Mouse (Mus musculus) liver, embryonic 16.5 days (tissue): ENCODE results near the gene Scp2d1. TPM values are rescaled to one million over a fixed set of nuclear protein-coding genes. Genes with fewer than 3 reads are reported as not detected.
"Not testable (repeated sequence)": the region's sequence is repeated elsewhere in the genome, so short reads cannot be mapped to it uniquely, and the experiment has no call there.

Source experiments
- ATAC-seq: fragments of 200-750 bp; cut with Nextera tagmentation; 2 replicates; pipeline ENCODE4 v1.8.0; 2017; ENCODE audit warnings: low read depth, mild to moderate bottlenecking, moderate number of reproducible peaks, moderate library complexity
- H3K27ac ChIP-seq: fragments of 300-500 bp; sonication (generic); 2 replicates; pipeline ENCODE4 v1.5.1; 2014; ENCODE audit warnings: mild to moderate bottlenecking, low read length
- H3K27me3 ChIP-seq: fragments of 300-500 bp; sonication (generic); 2 replicates; pipeline ENCODE4 v1.6.1; 2014; ENCODE audit warnings: low read depth, low read length, mixed read lengths; ENCODE audit not compliant: control insufficient read depth, insufficient read depth
- H3K36me3 ChIP-seq: fragments of 300-500 bp; sonication (generic); 2 replicates; pipeline ENCODE4 v1.6.1; 2014; ENCODE audit warnings: mild to moderate bottlenecking; ENCODE audit not compliant: control insufficient read depth, insufficient read depth
- H3K4me1 ChIP-seq: fragments of 300-500 bp; sonication (generic); 2 replicates; pipeline ENCODE4 v1.6.1; 2014; ENCODE audit warnings: low read depth, low read length, mixed read lengths; ENCODE audit not compliant: control insufficient read depth
- H3K4me2 ChIP-seq: fragments of 300-500 bp; sonication (generic); 2 replicates; pipeline ENCODE4 v1.6.1; 2014; ENCODE audit warnings: low read depth, low read length, mixed read lengths
- H3K4me3 ChIP-seq: fragments of 300-500 bp; sonication (generic); 2 replicates; pipeline ENCODE4 v1.5.1; 2014; ENCODE audit warnings: low read depth, mild to moderate bottlenecking, low read length
- H3K9ac ChIP-seq: fragments of 300-500 bp; sonication (generic); 2 replicates; pipeline ENCODE4 v1.6.1; 2014; ENCODE audit warnings: low read depth, low read length
- H3K9me3 ChIP-seq: fragments of 300-500 bp; sonication (generic); replicated peaks from 2 replicates; pipeline ENCODE4 v1.6.1; 2016; ENCODE audit warnings: low read length; ENCODE audit not compliant: control insufficient read depth
- WGBS: fragments of 180-500 bp; shearing (Covaris S2); extraction: QIAGEN DNeasy Blood & Tissue Kit; methylation state at CpG from one replicate; pipeline ENCODE4 v1.1.7; 2014; ENCODE audit not compliant: insufficient replicate concordance; 5-methylcytosine and 5-hydroxymethylcytosine counted together
- polyA plus RNA-seq: library from polyadenylated mRNA; unstranded; fragments of >200 nt; fragmentation: Nextera tagmentation; extraction: Ambion mirVana; gene quantifications from 2 replicates; pipeline ENCODE4 v1.2.1, GENCODE M21; 2015

The Scp2d1 gene
- polyA plus RNA-seq = not detected in 2 replicates

DNA sequence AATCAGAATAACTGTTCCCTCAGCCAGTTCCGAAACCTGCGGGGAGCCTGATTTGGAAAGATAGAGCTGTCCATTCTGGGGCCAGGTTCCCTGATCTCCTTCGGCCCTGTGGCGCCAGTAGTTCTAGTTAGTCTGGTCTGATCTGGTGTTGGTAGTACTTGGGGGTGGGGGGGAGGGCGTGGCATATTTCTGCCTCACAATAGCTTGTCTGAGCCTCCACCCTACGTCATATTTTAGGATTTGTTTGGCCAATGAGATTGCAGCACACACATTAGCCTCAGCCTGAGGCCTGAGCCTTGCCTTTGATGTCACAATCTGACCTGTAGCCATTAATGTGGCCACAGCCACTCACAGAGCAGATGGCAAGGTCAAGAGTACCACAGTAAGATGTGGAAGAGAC, at the start of gene Scp2d1:
Scp2d1 (plus strand) TSS at position 301 of the 400 bp plus-strand sequence.
- not testable (repeated sequence) for H3K9me3 ChIP-seq, H3K4me2 ChIP-seq, H3K4me1 ChIP-seq, H3K27me3 ChIP-seq, H3K36me3 ChIP-seq, H3K4me3 ChIP-seq, H3K27ac ChIP-seq, ATAC-seq, H3K9ac ChIP-seq
- 63% methylated on average over 6 of the region's 6 CpGs for WGBS

DNA sequence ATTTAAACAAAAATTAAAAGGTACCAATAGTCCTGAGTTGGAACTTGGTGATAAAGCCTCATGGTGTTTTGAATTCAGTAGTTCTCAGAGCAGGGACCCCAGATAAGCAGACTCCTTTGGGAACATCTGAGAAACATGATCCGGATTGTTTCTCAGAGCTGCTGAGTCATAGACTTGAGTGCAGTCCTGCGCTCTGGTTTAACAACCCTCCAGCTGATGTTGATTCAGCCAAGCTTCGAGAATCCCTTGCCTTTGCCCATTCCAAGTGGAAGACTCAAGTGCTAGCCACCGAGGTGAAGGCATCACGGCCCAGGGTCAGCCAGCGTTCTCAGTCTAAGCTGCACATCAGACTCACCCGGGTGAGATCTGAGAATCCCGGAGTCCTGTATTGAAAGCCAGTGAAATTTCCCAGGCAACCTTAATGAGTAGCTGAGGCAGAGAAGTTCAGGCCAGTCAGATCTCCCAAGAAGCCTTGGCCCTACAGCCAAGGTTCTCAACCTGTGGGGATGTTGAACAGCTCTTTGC, 48.8 kb upstream of the Scp2d1 start:
- no peaks in the 10 kb centered on the region for H3K9me3 ChIP-seq
- no peaks in the 10 kb centered on the region for H3K4me1 ChIP-seq
- 65% methylated on average over 8 of the region's 8 CpGs for WGBS
- no peak overlapping the region for H3K9ac ChIP-seq
- no peak for ATAC-seq
- no peak overlapping the region for H3K27ac ChIP-seq
- no peaks in the 10 kb centered on the region for H3K27me3 ChIP-seq
- H3K4me2 ChIP-seq = no peak overlapping the region
- no peak overlapping the region for H3K4me3 ChIP-seq
- no peaks in the 10 kb centered on the region for H3K36me3 ChIP-seq

DNA sequence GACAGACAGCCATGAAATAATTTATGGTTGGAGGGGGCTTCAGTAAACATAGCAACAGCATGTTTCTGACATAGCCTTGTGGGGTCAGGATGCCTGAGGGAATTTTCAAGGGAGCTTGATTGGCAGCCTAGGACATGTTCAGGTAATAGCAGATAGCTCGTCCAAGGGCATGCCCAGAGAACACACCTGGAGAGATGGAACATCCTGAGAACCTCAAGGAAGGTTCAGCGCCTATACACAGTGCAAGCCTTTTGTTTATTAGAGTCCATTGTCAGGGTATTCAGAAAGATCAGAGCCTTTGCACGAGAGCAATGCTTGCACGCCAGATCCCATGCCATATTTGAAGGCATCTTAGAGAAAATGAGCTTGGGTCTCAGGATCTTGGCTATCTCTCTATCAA, 47.8 kb upstream of the Scp2d1 start:
- Histone ChIP-seq H3K4me3 (no peak overlapping the region), H3K4me1 (no peaks in the 10 kb centered on the region), H3K9ac (no peak overlapping the region), H3K36me3 (no peaks in the 10 kb centered on the region), H3K9me3 (no peaks in the 10 kb centered on the region), H3K27me3 (no peaks in the 10 kb centered on the region), H3K27ac (no peak overlapping the region), H3K4me2 (no peak overlapping the region)
- ATAC-seq = no peak
- 65% methylated on average over 4 of the region's 4 CpGs for WGBS

DNA sequence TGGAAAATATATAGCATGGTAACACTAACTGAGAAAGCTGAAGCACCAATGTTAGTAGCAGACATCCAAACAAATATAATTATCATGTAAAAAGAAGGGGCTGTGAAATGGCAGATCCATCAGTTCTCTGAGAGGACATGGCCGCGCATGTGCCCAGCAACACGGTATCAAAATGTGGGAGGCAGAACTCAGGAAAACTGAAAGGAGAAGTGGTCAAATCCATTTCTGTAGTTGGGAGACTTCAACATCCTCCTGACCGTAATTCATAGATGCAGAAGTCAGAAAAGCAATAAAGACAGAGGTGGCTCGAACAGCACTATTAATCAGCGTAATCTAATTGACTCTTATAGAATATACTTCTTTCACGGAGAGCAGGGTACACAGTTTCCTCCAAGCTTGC, 44.2 kb upstream of the Scp2d1 start:
- Histone ChIP-seq H3K27me3 (no peaks in the 10 kb centered on the region), H3K27ac (no peak overlapping the region), H3K9me3 (no peaks in the 10 kb centered on the region), H3K4me3 (no peak overlapping the region), H3K4me1 (no peaks in the 10 kb centered on the region), H3K4me2 (no peak overlapping the region), H3K9ac (no peak overlapping the region), H3K36me3 (no peaks in the 10 kb centered on the region)
- 52% methylated on average over 7 of the region's 7 CpGs for WGBS
- no peak for ATAC-seq

DNA sequence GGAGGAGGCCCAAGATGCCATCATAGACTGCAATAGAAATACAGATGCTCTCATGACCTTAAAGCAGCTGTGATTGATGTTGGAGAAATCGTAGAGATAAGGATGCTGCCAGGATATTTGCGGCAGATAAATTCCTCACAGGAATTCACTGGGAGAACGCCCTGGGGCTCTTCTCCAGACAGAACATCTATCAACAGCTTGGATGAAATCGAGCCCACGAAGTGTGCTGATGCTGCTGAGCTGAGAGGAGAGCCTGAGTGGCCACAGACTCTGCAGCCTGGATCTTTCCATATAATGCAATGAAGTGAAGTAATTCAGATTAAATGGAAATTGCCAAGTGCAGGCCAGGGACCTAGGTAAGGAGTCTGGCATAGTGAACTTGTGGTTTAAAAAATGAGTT, 42.7 kb upstream of the Scp2d1 start:
- no peak overlapping the region for H3K4me2 ChIP-seq
- H3K4me3 ChIP-seq = no peak overlapping the region
- H3K36me3 ChIP-seq = no peaks in the 10 kb centered on the region
- no peaks in the 10 kb centered on the region for H3K4me1 ChIP-seq
- ATAC-seq = no peak
- no peak overlapping the region for H3K9ac ChIP-seq
- no peaks in the 10 kb centered on the region for H3K27me3 ChIP-seq
- 52% methylated on average over 5 of the region's 5 CpGs for WGBS
- no peaks in the 10 kb centered on the region for H3K9me3 ChIP-seq
- no peak overlapping the region for H3K27ac ChIP-seq

DNA sequence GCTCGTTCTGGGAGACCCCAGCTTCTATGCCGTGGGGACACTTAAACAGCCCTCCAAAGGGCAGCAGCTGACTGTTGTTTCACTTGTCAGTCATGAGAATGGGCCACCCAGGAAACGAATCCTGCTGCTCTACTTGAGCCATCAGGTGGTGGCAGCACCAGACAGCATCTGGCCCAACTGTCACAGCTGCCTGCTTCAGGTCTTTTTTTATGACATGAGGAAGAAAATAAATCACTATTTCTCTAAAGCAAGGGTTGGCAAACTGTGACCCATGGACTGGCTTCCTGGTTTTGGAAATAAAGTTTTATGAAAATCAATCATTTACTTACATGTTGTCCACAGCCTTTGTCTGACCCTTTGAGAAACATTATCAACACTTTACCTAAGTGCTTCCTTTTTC, 41.6 kb upstream of the Scp2d1 start:
- no peak for ATAC-seq
- no peak overlapping the region for H3K27ac ChIP-seq
- no peaks in the 10 kb centered on the region for H3K9me3 ChIP-seq
- H3K4me3 ChIP-seq = no peak overlapping the region
- H3K4me1 ChIP-seq = no peaks in the 10 kb centered on the region
- no peaks in the 10 kb centered on the region for H3K36me3 ChIP-seq
- no peak overlapping the region for H3K4me2 ChIP-seq
- no peak overlapping the region for H3K9ac ChIP-seq
- WGBS = 54% methylated on average over 3 of the region's 3 CpGs
- H3K27me3 ChIP-seq = no peaks in the 10 kb centered on the region

DNA sequence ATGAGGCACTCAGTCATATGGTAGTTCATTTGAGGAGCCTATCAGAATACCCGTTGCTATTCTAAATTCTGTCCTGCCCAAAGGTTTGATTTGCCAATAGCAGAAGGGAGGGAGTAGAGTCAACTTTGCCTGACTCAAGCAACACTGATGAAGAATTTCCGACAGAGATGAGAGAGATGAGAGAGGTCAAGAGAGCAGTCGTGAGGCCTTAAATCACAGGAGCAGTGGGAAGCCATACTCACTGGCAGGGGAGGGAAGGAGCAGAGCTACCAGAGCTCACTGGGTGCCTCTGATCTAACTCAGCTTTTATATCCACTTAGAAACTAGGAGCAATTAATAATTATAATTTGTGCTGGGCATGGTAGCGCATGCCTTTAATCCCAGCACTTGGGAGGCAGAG, 41.0 kb upstream of the Scp2d1 start:
- no peak overlapping the region for H3K4me2 ChIP-seq
- no peaks in the 10 kb centered on the region for H3K4me1 ChIP-seq
- no peak for ATAC-seq
- H3K9me3 ChIP-seq = no peaks in the 10 kb centered on the region
- no peak overlapping the region for H3K9ac ChIP-seq
- no peak overlapping the region for H3K4me3 ChIP-seq
- H3K27me3 ChIP-seq = no peaks in the 10 kb centered on the region
- no peak overlapping the region for H3K27ac ChIP-seq
- 66% methylated on average over 4 of the region's 4 CpGs for WGBS
- no peaks in the 10 kb centered on the region for H3K36me3 ChIP-seq

DNA sequence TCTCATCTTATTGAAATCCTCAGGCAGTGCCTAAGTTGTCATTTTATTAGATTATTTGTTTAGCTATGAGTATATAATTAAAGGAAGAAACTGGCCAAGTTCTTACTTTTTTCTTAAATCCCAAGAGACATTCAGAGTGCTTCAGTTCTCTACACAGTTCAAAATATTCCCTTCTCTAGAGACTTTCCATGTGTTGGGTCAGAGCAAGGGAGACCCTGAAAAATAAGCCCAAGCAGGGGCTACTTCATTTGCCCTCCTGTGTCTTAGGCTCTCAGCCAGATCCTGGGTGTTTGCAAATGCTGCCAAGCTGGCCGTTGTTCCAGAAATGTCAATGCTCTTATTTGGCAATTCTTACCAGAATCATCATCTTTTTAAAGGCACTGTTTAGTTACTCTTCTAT, 40.3 kb upstream of the Scp2d1 start:
- no peaks in the 10 kb centered on the region for H3K27me3 ChIP-seq
- no peak overlapping the region for H3K9ac ChIP-seq
- H3K9me3 ChIP-seq = no peaks in the 10 kb centered on the region
- ATAC-seq = no peak
- no peaks in the 10 kb centered on the region for H3K4me1 ChIP-seq
- no peaks in the 10 kb centered on the region for H3K36me3 ChIP-seq
- no peak overlapping the region for H3K4me3 ChIP-seq
- no peak overlapping the region for H3K4me2 ChIP-seq
- no peak overlapping the region for H3K27ac ChIP-seq
- 56% methylated on average over 1 of the region's 1 CpGs for WGBS

DNA sequence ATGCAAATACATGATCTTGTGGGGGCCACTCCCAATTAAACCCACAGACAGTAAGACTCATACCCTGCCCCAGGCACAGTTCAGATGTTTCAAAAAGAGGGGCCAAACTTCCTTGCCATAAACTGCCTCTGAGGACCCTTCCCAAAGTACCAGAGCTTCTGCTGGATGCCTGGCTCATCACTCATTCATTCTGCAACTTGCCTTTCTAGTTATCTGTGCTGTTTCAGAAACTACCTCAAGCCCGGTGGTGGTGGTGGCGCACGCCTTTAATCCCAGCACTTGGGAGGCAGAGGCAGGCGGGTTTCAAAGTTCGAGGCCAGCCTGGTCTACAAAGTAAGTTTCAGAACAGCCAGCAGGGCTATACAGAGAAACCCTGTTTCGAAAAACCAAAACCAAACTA, 39.6 kb upstream of the Scp2d1 start:
- Histone ChIP-seq H3K4me3 (no peak overlapping the region), H3K36me3 (no peaks in the 10 kb centered on the region), H3K27ac (no peak overlapping the region), H3K4me1 (no peaks in the 10 kb centered on the region), H3K27me3 (no peaks in the 10 kb centered on the region), H3K9me3 (no peaks in the 10 kb centered on the region), H3K4me2 (no peak overlapping the region), H3K9ac (no peak overlapping the region)
- ATAC-seq = no peak
- WGBS = 67% methylated on average over 6 of the region's 6 CpGs
